Mouse (Mus musculus): ENCODE results near the gene S100b. TPM values are rescaled to one million over a fixed set of nuclear protein-coding genes. Genes with fewer than 3 reads are reported as not detected.

S100b gene
- polyA plus RNA-seq, 1 experiment from 2014 or later, result 2.7 TPM

GRCm38 (mm10) chr10:76255617-76256016, 2.0 kb downstream of the S100b start:
- Histone ChIP-seq H3K27ac (ENCODE audit: low read length) (no peak overlapping the region), H3K36me3 (ENCODE audit: control insufficient read depth, insufficient read depth, low read length) (no peaks in the 10 kb centered on the region), H3K4me2 (ENCODE audit: low read depth, low read length) (no peak overlapping the region), H3K9me3 (replicated peaks; ENCODE audit: control insufficient read depth, low read length) (no peaks in the 10 kb centered on the region), H3K4me3 (replicated peaks; ENCODE audit: low read length) (no peak overlapping the region), H3K27me3 (ENCODE audit: control insufficient read depth, insufficient read depth, low read length) (no peaks in the 10 kb centered on the region), H3K4me1 (ENCODE audit: control insufficient read depth, insufficient read depth, low read length) (peaks cover 6% of the 10 kb centered on the region; the same call in 1 of the 2 replicates), H3K9ac (ENCODE audit: low read length) (no peak overlapping the region)
- WGBS, result 70% methylated on average over 6 of the region's 6 CpGs
- ATAC-seq (ENCODE audit: insufficient read depth, low FRiP score), result no peak

DNA sequence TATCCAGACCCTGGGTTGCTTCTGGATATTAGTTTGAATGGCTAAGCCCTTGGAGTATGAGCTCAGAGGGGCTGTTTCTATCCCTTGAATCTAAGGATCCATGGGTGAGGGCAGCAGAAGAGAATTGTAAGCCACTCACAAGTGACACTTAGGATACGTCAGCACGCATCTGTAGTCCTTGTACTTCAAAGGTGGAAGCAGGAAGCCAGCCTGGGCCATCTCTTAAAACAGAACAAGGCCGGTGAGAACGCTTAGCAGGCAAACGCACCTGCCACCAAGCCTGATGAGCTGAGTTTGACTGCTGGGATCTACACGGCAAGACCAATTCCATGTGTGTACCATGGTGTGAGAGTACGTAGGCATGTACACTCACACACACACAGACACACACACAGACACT, 3.6 kb downstream of the S100b start:
- Histone ChIP-seq H3K27me3 (ENCODE audit: control insufficient read depth, insufficient read depth, low read length) (no peaks in the 10 kb centered on the region), H3K4me3 (replicated peaks; ENCODE audit: low read length) (no peak overlapping the region), H3K9ac (ENCODE audit: low read length) (no peak overlapping the region), H3K36me3 (ENCODE audit: control insufficient read depth, insufficient read depth, low read length) (no peaks in the 10 kb centered on the region), H3K4me2 (ENCODE audit: low read depth, low read length) (no peak overlapping the region), H3K27ac (ENCODE audit: low read length) (no peak overlapping the region), H3K9me3 (replicated peaks; ENCODE audit: control insufficient read depth, low read length) (no peaks in the 10 kb centered on the region), H3K4me1 (ENCODE audit: control insufficient read depth, insufficient read depth, low read length) (peaks cover 6% of the 10 kb centered on the region; the same call in 1 of the 2 replicates)
- 87% methylated on average over 7 of the region's 7 CpGs for WGBS
- no peak for ATAC-seq (ENCODE audit: insufficient read depth, low FRiP score)

- ATAC-seq (ENCODE audit: insufficient read depth, low FRiP score), result no peak
- no peaks in the 10 kb centered on the region for H3K9me3 ChIP-seq (replicated peaks; ENCODE audit: control insufficient read depth, low read length)
- no peak overlapping the region for H3K4me2 ChIP-seq (ENCODE audit: low read depth, low read length)
- WGBS, result 67% methylated on average over 12 of the region's 12 CpGs
- H3K9ac ChIP-seq (ENCODE audit: low read length), result no peak overlapping the region
- peaks cover 6% of the 10 kb centered on the region; the same call in 1 of the 2 replicates for H3K4me1 ChIP-seq (ENCODE audit: control insufficient read depth, insufficient read depth, low read length)
- no peak overlapping the region for H3K4me3 ChIP-seq (replicated peaks; ENCODE audit: low read length)
- H3K27me3 ChIP-seq (ENCODE audit: control insufficient read depth, insufficient read depth, low read length), result no peaks in the 10 kb centered on the region
- H3K27ac ChIP-seq (ENCODE audit: low read length), result no peak overlapping the region
- no peaks in the 10 kb centered on the region for H3K36me3 ChIP-seq (ENCODE audit: control insufficient read depth, insufficient read depth, low read length)
Measured at GRCm38 (mm10) chr10:76257719-76258390, 4.2 kb downstream of the S100b start.

DNA sequence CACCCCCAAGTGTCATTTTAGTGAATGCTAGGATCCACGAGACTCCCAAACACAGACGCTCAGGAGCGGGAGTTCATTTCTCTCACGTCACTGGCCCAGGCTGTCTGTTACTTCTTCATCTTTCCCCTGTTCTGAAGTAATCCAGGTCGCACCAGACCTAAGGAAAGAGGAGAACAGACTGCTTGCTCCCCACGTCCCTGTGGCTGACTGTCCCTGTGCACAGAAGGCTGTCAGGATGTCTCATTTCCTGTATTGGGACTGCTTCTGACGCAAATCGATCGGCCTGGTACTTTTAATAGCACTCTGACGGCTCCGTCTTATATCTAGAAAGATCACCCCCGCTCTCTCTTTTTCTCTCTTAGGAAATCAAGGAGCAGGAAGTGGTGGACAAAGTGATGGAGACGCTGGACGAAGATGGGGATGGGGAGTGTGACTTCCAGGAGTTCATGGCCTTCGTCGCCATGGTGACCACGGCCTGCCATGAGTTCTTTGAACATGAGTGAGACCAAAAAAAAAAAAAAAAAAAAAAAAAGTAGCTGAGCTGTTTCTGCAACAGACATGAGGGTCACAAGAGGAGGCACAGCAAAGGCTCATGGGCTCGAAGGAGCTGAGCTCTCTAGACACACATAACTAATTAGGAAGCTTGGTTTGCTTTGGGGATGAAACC, 6.0 kb downstream of the S100b start:
- ATAC-seq (ENCODE audit: insufficient read depth, low FRiP score), result no peak
- H3K27me3 ChIP-seq (ENCODE audit: control insufficient read depth, insufficient read depth, low read length), result no peaks in the 10 kb centered on the region
- no peaks in the 10 kb centered on the region for H3K9me3 ChIP-seq (replicated peaks; ENCODE audit: control insufficient read depth, low read length)

GRCm38 (mm10) chr10:76260358-76261059, 6.9 kb downstream of the S100b start:
- no peak overlapping the region for H3K27ac ChIP-seq (ENCODE audit: low read length)
- no peak for ATAC-seq (ENCODE audit: insufficient read depth, low FRiP score)
- H3K4me1 ChIP-seq (ENCODE audit: control insufficient read depth, insufficient read depth, low read length), result no peaks in the 10 kb centered on the region
- H3K36me3 ChIP-seq (ENCODE audit: control insufficient read depth, insufficient read depth, low read length), result 0 out of 2 replicates have a peak, but pooled peaks cover 1% of the 10 kb centered on the region
- H3K4me3 ChIP-seq (replicated peaks; ENCODE audit: low read length), result no peak overlapping the region
- H3K27me3 ChIP-seq (ENCODE audit: control insufficient read depth, insufficient read depth, low read length), result no peaks in the 10 kb centered on the region
- no peaks in the 10 kb centered on the region for H3K9me3 ChIP-seq (replicated peaks; ENCODE audit: control insufficient read depth, low read length)
- H3K4me2 ChIP-seq (ENCODE audit: low read depth, low read length), result no peak overlapping the region
- no peak overlapping the region for H3K9ac ChIP-seq (ENCODE audit: low read length)
- WGBS, result 47% methylated on average over 11 of the region's 11 CpGs

More for the DNA sequence above, 6.0 kb downstream of the S100b start:
- Histone ChIP-seq H3K27ac (ENCODE audit: low read length) (no peak overlapping the region), H3K36me3 (ENCODE audit: control insufficient read depth, insufficient read depth, low read length) (no peaks in the 10 kb centered on the region), H3K9ac (ENCODE audit: low read length) (no peak overlapping the region), H3K4me3 (replicated peaks; ENCODE audit: low read length) (no peak overlapping the region), H3K4me1 (ENCODE audit: control insufficient read depth, insufficient read depth, low read length) (no peaks in the 10 kb centered on the region), H3K4me2 (ENCODE audit: low read depth, low read length) (no peak overlapping the region)
- WGBS, result 68% methylated on average over 18 of the region's 18 CpGs

DNA sequence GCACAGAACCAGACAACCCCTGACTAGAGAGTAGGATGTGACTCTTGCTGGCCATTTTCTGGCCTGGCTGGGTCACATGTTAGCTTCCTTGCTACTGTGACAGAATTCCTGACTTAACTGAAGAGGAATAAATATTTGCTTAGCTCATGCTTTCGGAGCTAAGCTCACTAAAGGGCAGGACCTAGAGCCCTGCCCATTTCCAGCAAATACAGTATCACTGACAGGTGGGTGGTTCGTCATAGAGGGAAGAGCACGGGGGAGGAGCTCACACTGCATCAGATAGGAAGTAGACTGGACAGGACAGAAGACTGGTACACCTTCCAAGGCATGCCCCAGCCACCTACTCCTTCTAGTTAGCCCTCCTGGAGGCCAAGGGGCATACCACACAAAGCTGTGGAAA, 7.8 kb downstream of the S100b start:
- WGBS, result 54% methylated on average over 3 of the region's 3 CpGs
- no peaks in the 10 kb centered on the region for H3K4me1 ChIP-seq (ENCODE audit: control insufficient read depth, insufficient read depth, low read length)
- H3K27me3 ChIP-seq (ENCODE audit: control insufficient read depth, insufficient read depth, low read length), result no peaks in the 10 kb centered on the region
- H3K27ac ChIP-seq (ENCODE audit: low read length), result no peak overlapping the region; the same call in 1 of the 2 replicates
- H3K9ac ChIP-seq (ENCODE audit: low read length), result no peak overlapping the region
- no peak overlapping the region for H3K4me3 ChIP-seq (replicated peaks; ENCODE audit: low read length)
- no peak overlapping the region for H3K4me2 ChIP-seq (ENCODE audit: low read depth, low read length)
- ATAC-seq (ENCODE audit: insufficient read depth, low FRiP score), result peak; percentile 74
- H3K9me3 ChIP-seq (replicated peaks; ENCODE audit: control insufficient read depth, low read length), result no peaks in the 10 kb centered on the region
- H3K36me3 ChIP-seq (ENCODE audit: control insufficient read depth, insufficient read depth, low read length), result peaks cover 5% of the 10 kb centered on the region; the same call in 1 of the 2 replicates

DNA sequence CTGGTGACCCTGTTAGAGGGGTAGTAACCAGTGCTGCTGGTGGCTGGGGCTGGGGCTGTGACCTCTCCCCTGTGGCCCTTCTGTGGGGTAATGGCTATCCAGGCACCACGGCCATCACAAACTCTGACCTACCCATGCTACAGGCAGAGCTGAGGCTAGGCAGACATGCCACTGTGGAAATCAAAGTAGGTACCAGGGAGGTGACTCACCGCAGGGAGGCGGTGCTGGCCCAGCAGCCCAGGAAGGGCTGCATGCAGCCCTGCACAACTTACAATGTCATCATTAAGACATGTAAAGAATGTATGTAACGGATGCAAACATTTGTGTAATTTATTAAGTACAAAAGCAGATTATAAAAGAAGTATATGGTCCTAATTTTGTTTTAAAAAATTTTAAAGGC, 8.8 kb downstream of the S100b start:
- no peak overlapping the region for H3K4me2 ChIP-seq (ENCODE audit: low read depth, low read length)
- no peaks in the 10 kb centered on the region for H3K9me3 ChIP-seq (replicated peaks; ENCODE audit: control insufficient read depth, low read length)

DNA sequence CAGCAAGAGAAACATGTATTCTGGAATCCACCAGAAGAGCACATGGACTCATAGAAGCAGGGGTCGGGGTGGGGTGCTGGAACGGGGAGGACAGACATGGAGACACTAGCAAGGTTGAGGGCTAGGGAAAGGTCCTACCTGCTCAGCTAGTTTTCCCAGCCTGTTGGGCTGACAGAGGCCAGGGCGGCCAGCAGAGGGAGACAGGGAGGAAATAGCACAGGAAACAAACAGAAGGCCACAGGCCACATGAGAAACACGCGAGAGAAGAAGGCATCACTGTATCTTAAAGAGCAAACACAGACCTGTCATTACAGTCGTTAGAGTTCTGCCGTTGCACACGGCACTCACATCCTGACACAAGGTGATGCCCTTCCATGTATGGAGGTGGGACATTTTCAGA, 17.6 kb downstream of the S100b start:
- Histone ChIP-seq H3K4me2 (ENCODE audit: low read depth, low read length) (no peak overlapping the region), H3K9ac (ENCODE audit: low read length) (no peak overlapping the region), H3K4me3 (replicated peaks; ENCODE audit: low read length) (no peak overlapping the region), H3K4me1 (ENCODE audit: control insufficient read depth, insufficient read depth, low read length) (no peaks in the 10 kb centered on the region), H3K27me3 (ENCODE audit: control insufficient read depth, insufficient read depth, low read length) (no peaks in the 10 kb centered on the region), H3K27ac (ENCODE audit: low read length) (no peak overlapping the region), H3K36me3 (ENCODE audit: control insufficient read depth, insufficient read depth, low read length) (peaks cover 8% of the 10 kb centered on the region), H3K9me3 (replicated peaks; ENCODE audit: control insufficient read depth, low read length) (no peaks in the 10 kb centered on the region)
- ATAC-seq (ENCODE audit: insufficient read depth, low FRiP score), result peak; percentile 49; the same call in 1 of the 2 replicates
- WGBS, result 36% methylated on average over 8 of the region's 8 CpGs

More for the DNA sequence above, 8.8 kb downstream of the S100b start:
- 65% methylated on average over 4 of the region's 4 CpGs for WGBS
- peaks cover 5% of the 10 kb centered on the region; the same call in 1 of the 2 replicates for H3K36me3 ChIP-seq (ENCODE audit: control insufficient read depth, insufficient read depth, low read length)
- H3K4me3 ChIP-seq (replicated peaks; ENCODE audit: low read length), result no peak overlapping the region
- no peak overlapping the region for H3K9ac ChIP-seq (ENCODE audit: low read length)
- H3K27ac ChIP-seq (ENCODE audit: low read length), result no peak overlapping the region
- no peaks in the 10 kb centered on the region for H3K27me3 ChIP-seq (ENCODE audit: control insufficient read depth, insufficient read depth, low read length)
- no peaks in the 10 kb centered on the region for H3K4me1 ChIP-seq (ENCODE audit: control insufficient read depth, insufficient read depth, low read length)
- ATAC-seq (ENCODE audit: insufficient read depth, low FRiP score), result peak; percentile 12; the same call in 1 of the 2 replicates

GRCm38 (mm10) chr10:76275256-76275655, 21.6 kb downstream of the S100b start:
- no peak overlapping the region for H3K27ac ChIP-seq (ENCODE audit: low read length)
- H3K4me1 ChIP-seq (ENCODE audit: control insufficient read depth, insufficient read depth, low read length), result no peaks in the 10 kb centered on the region
- no peak overlapping the region for H3K9ac ChIP-seq (ENCODE audit: low read length)
- no peak for ATAC-seq (ENCODE audit: insufficient read depth, low FRiP score)
- no peak overlapping the region for H3K4me2 ChIP-seq (ENCODE audit: low read depth, low read length)
- H3K9me3 ChIP-seq (replicated peaks; ENCODE audit: control insufficient read depth, low read length), result no peaks in the 10 kb centered on the region
- no peaks in the 10 kb centered on the region for H3K27me3 ChIP-seq (ENCODE audit: control insufficient read depth, insufficient read depth, low read length)
- 81% methylated on average over 10 of the region's 10 CpGs for WGBS
- no peak overlapping the region for H3K4me3 ChIP-seq (replicated peaks; ENCODE audit: low read length)
- H3K36me3 ChIP-seq (ENCODE audit: control insufficient read depth, insufficient read depth, low read length), result no peaks in the 10 kb centered on the region; the same call in 1 of the 2 replicates
